Mouse (Mus musculus) colon, adult 2 months (tissue): ENCODE data around the gene Tmem269. TPM values are rescaled to one million over a fixed set of nuclear protein-coding genes. Genes with fewer than 3 reads are reported as not detected.

Experiments used
- polyA plus RNA-seq: library from polyadenylated mRNA; depleted of rRNA; stranded (reverse); fragments of >200 nt; gene quantifications from 2 replicates; pipeline ENCODE4 v1.2.3, GENCODE M21; 2012; rRNA removed

Tmem269 gene
- not detected in 2 replicates for polyA plus RNA-seq

DNA sequence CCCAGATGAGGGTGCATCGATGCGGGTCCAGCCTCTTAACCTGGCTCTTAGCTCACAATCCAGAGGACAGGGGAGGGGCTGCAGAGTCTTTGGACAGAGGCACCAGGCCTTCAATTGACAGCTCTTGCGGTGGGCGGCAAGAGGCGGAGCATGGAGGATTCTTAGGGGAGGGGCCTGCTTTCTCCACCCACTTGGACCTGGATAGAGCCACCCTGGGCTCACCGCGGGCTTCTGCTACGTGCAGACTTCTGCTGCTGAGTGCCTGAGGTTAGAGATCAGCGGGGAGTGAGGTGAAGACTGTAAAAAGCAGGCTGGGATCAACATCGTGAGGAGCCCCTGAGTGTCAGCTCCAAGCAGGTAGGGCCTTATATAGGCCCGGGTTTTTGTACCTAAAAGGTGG, at the start of gene Tmem269:
Gene Tmem269, minus strand, starts transcription at position 49 of the 400 bp plus-strand sequence.

DNA sequence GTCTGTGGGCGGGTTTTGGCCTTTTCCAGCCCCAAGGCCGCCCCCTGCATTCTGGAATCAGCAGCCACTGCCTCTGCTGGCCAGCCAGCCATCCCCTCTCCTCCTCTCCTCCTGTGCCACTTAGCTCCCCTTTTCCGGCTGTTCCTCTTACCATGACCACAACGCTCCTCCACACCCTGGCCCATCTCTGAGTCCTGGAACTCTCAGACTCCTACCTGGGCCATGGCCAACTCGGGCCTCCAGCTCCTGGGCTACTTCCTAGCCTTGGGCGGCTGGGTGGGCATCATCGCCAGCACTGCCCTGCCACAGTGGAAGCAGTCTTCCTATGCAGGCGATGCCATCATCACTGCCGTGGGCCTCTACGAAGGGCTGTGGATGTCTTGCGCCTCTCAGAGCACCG, 37.3 kb upstream of the Tmem269 start, which contains the start of gene Cldn19:
Gene Cldn19, plus strand, starts transcription at position 64 of the 400 bp plus-strand sequence.

DNA sequence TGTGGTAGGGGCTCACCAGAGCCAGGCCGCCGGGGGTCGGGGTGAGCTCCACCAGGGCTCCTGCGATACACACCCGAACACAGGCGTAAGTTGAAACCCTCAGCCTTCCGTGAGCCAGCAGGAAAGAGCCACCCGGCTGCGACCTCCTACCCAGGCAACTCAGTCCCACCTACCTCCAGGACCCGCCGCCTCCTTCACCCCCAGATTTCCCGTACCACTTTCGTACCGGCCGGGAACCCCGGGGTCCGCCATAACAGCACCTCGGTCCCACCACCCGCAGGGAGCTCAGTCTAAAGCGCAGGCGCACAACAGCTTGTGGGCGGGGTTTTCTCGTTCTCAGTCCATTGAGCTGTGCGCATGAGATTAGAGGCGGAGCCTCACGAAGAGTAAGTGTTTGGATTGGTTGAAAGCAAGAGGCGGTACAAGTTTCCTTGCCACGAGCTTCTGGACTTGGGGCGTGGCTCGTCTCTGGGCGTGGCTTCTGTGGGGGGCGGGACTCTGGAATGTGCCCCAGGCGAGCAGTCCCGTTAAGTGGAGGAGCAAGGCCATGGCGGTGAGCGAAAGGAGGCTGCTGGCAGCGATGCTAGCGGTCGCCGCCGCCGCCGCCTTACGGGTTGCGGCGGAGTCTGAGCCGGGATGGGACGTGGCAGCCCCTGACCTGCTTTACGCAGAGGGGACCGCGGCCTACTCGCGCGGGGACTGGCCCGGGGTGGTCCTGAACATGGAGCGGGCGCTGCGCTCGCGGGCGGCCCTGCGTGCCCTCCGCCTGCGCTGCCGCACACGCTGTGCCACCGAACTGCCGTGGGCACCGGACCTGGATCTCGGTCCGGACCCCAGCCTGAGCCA, 14.6 kb upstream of the Tmem269 start, which contains the start of the genes AU022252 and P3h1:
Gene AU022252, minus strand, starts transcription at position 303 of the 846 bp plus-strand sequence.
Gene P3h1, plus strand, starts transcription at position 506 of the 846 bp plus-strand sequence.

DNA sequence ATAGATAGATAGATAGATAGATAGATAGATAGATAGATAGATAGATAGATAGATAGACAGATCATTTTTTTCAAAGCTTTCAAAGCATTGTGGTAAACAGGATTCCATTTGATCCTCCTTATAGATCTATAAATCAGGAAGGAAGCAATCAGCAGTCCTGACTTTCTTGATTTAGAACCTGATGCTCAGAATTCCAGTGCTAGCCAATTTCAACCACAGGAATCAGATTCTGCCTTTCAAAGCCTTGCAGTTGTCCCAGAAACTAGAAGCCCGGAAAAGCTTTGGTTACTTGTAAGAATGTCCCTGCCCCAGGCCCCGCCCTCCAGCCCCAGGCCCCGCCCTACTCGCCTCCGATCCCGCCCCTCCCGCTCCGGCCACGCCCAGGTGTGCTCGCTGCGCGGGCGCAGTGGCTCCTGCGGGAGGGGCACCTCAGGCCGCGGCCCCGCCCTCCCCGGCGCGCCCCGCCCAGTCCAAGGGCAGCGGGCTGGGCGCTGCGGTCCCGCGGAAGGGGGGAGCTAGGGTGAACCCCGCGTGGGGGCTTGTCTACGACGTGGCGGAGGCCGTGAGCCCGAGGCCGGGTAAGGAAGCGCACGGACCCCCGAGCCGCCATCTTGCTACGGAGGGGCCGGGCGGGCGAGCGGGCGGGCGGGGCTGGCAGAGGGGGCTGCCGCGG, 23.0 kb downstream of the Tmem269 start, which contains the start of gene Svbp:
Gene Svbp, plus strand, starts transcription at position 398 of the 673 bp plus-strand sequence.

DNA sequence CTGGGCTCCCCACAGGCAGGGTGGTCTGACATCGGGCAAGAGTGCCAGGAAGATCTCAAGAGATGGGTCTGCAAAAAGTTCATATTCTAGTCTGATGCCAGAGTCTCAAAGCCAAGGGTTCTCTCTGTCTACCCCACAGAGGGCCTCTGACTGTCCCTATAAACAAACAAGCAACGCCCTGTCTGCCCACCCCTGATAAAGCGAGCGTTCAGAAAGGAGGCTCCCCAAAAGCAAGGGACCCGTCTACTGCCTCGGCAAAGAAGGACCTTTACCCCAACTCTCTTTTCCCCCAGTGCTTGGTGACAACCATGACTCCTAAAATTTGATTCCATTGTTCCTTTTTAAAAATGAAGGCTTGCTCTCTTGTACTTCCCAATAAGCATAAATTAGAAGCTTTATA, 28.2 kb downstream of the Tmem269 start, which contains the start of gene Ermap:
Gene Ermap, minus strand, starts transcription at position 148 of the 400 bp plus-strand sequence.

DNA sequence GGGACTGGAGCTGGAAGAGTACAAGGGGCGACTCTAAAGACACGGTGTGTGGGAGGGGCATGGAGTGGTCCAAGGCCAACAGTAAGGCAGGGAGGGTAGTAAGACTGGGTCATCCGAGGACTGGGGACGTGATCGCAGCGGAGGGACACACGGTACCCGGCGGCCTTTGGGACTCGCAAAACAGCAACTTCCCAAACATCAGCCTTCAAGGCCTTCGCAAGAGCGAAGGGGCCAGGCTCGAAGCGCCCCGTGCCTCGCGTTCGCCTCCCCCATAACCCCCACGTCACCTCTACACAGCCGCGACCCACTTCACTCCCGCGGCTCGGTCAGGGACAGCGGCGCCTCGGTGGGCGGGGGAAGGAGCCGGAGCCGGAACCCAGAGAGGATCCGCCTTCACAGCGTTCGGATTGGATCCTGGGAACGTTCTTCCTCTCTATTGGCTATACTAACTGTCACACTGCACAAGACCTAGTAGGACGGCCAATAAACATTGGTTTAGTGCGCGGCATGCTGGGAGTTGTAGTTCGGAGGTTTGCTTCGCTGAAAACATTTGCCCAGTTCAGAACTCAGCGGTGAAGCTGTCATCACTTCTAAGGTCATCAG, 44.1 kb downstream of the Tmem269 start, which contains the start of gene Zfp691:
Gene Zfp691, minus strand, starts transcription at position 345 of the 603 bp plus-strand sequence.

Other genes with a start within 250 kb of the Tmem269 start
- 152 and 210 TPM in 2 replicates for gene Slc2a1, start 109.5 kb downstream of the Tmem269 start, polyA plus RNA-seq
- 11.5 and 12.1 TPM in 2 replicates for gene Zfp691, start 44.0 kb downstream of the Tmem269 start, polyA plus RNA-seq
- gene Ermap, start 28.2 kb downstream of the Tmem269 start, polyA plus RNA-seq: 0.06 and 0.27 TPM in 2 replicates
- 33.4 and 37.7 TPM in 2 replicates for gene Svbp, start 22.9 kb downstream of the Tmem269 start, polyA plus RNA-seq
- gene AU022252, start 14.5 kb upstream of the Tmem269 start, polyA plus RNA-seq: 4.8 and 6.9 TPM in 2 replicates
- gene P3h1, start 14.7 kb upstream of the Tmem269 start, polyA plus RNA-seq: 11.4 and 14.1 TPM in 2 replicates
- 0.02 and 0.13 TPM in 2 replicates for gene Cldn19, start 37.2 kb upstream of the Tmem269 start, polyA plus RNA-seq
- 157 and 196 TPM in 2 replicates for gene Ybx1, start 76.4 kb upstream of the Tmem269 start, polyA plus RNA-seq
- gene Ppih, start 102.3 kb upstream of the Tmem269 start, polyA plus RNA-seq: 2.9 and 5.5 TPM in 2 replicates
- gene Ccdc30, start 197.3 kb upstream of the Tmem269 start, polyA plus RNA-seq: 0.19 and 0.21 TPM in 2 replicates
- gene Ppcs, start 204.2 kb upstream of the Tmem269 start, polyA plus RNA-seq: 24.4 and 28.1 TPM in 2 replicates
- 0.84 and 2.2 TPM in 2 replicates for gene Zmynd12, start 204.6 kb upstream of the Tmem269 start, polyA plus RNA-seq